Mouse (Mus musculus) megakaryocyte-erythroid progenitor cell, adult 5-6 weeks (primary cell): ENCODE measurements around the gene Tmem243. TPM values are rescaled to one million over a fixed set of nuclear protein-coding genes. Genes with fewer than 3 reads are reported as not detected.
A peak's percentile ranks its signal among the peaks of the same experiment; 100 is the strongest.

Experiments used
- ATAC-seq: replicated peaks from 2 replicates; pipeline ENCODE4 v1.8.0; 2016; ENCODE audit warnings: mild to moderate bottlenecking, inconsistent platforms; ENCODE audit not compliant: severe bottlenecking, poor library complexity, low FRiP score, low TSS enrichment
- total RNA-seq, 2 experiments: library from RNA; stranded (forward) in 1 of 2; stranded (reverse) in 1 of 2; fragments of 200-1000, 215-1000 nt in 1 of 2; fragments of >200 nt in 1 of 2; fragmentation: Nextera tagmentation in 1 of 2; gene quantifications; 2 replicates each; pipeline ENCODE4 v1.2.3; 2014 to 2017

Gene Tmem243
- total RNA-seq, 2 experiments from 2014 or later = 6.9 to 11.5 TPM

- no peak for ATAC-seq
These were observed 3.5 kb downstream of the Tmem243 start for GRCm38 (mm10) chr5:9103958-9104357.

GRCm38 (mm10) chr5:9106806-9107205, 6.3 kb downstream of the Tmem243 start:
- ATAC-seq = no peak

- ATAC-seq = no peak
These were observed 7.0 kb downstream of the Tmem243 start for GRCm38 (mm10) chr5:9107296-9108089.

- no peak for ATAC-seq
These were observed 8.0 kb downstream of the Tmem243 start for GRCm38 (mm10) chr5:9108490-9108889.

GRCm38 (mm10) chr5:9109582-9109981, 9.1 kb downstream of the Tmem243 start:
- no peak for ATAC-seq

GRCm38 (mm10) chr5:9111285-9111684, 10.8 kb downstream of the Tmem243 start:
- no peak for ATAC-seq

GRCm38 (mm10) chr5:9111759-9112158, 11.3 kb downstream of the Tmem243 start:
- peak; percentile 92 for ATAC-seq

GRCm38 (mm10) chr5:9114162-9114561, 13.7 kb downstream of the Tmem243 start:
- no peak for ATAC-seq

- no peak for ATAC-seq
These were observed 23.7 kb downstream of the Tmem243 start for GRCm38 (mm10) chr5:9124134-9124533.

GRCm38 (mm10) chr5:9128566-9128965, 28.1 kb downstream of the Tmem243 start:
- no peak for ATAC-seq

- ATAC-seq = no peak
These were observed 31.3 kb downstream of the Tmem243 start for GRCm38 (mm10) chr5:9131786-9132185.

- ATAC-seq = no peak
These were observed 35.1 kb downstream of the Tmem243 start for GRCm38 (mm10) chr5:9135588-9135987.

GRCm38 (mm10) chr5:9140724-9141123, 40.3 kb downstream of the Tmem243 start:
- peak; percentile 85 for ATAC-seq

GRCm38 (mm10) chr5:9142376-9142775, 41.9 kb downstream of the Tmem243 start:
- no peak for ATAC-seq

GRCm38 (mm10) chr5:9149273-9149850, 48.9 kb downstream of the Tmem243 start:
- no peak for ATAC-seq

- no peak for ATAC-seq
These were observed 56.3 kb downstream of the Tmem243 start for GRCm38 (mm10) chr5:9156746-9157145.

GRCm38 (mm10) chr5:9157336-9157735, 56.9 kb downstream of the Tmem243 start:
- ATAC-seq = no peak

GRCm38 (mm10) chr5:9160831-9161455, 60.5 kb downstream of the Tmem243 start:
- ATAC-seq = peak; percentile 12; the same call in 1 of the 2 replicates

GRCm38 (mm10) chr5:9161456-9162041, 61.1 kb downstream of the Tmem243 start, which contains the start of gene Dmtf1:
TSS of gene Dmtf1 (minus strand) at chr5:9161776.
- peak; percentile 95 for ATAC-seq

GRCm38 (mm10) chr5:9162088-9162487, 61.6 kb downstream of the Tmem243 start:
- ATAC-seq = 0 out of 2 replicates have a peak, but pooled peaks have one; percentile 26
